In the genomic region with DNA sequence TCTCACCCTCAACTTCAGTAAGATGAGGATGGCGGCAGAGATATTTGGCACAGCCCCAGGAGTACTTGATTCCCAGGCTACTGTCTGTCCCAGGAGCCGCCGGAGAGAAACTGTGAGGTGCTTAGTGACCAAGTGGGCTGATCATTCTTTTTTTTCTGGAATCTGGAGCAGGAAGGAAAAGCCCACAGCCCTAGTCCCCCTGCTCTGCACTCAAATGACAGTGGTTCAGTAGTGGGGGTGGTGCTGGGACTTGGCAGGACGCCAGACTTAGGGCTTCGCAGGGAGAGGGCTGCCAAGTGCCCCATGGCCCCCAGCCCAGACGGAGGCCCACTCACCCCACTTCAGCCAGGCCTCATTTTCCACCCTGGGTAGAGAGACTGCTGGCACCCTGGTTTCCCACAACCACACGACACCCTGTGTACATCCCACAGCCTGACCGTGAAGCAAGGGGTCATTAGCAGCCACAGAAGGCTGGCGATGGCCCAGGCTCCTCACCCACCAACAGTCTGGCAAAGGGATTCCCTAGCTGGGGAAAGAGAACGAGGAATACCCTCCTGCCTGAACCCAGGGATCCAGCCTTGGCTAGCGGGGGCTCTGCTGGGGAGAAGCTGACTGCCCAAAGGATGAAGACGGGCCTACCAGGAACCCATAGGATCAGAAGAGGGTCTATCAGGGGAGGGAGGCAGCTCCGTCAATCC, we compare ENCODE assay signal across 7 mouse cellular contexts. TPM values are rescaled to one million over a fixed set of nuclear protein-coding genes. Genes with fewer than 3 reads are reported as not detected.
DNase-seq lines count a peak whose midpoint lies in the region; ATAC-seq and TF ChIP-seq lines count a peak whose summit lies in the region.

No protein-coding gene starts in this region.

- ATAC-seq in heart, embryonic 11.5 days (replicated peaks; ENCODE audit: insufficient number of reproducible peaks, low FRiP score, low TSS enrichment): no peak
- ATAC-seq in kidney, embryonic 16.5 days (ENCODE audit: low FRiP score, low TSS enrichment): peak; percentile 25
- no peak for ATAC-seq in liver, embryonic 14.5 days (ENCODE audit: insufficient read depth)

- no peak for TF ChIP-seq EP300 in liver, embryonic 14.5 days (IDR thresholded peaks at IDR 0.05; ENCODE audit: low read depth)

- peaks cover 0 to 11% of the 10 kb centered on the region in 2 experiments; a peak in 1 of 4 replicates for H3K4me1 ChIP-seq in ES-E14 (ENCODE audit: control insufficient read depth in 2 of 2, insufficient read depth in 2 of 2, low read length in 2 of 2, poor library complexity in 1 of 2)
- peaks cover 42% of the 10 kb centered on the region for H3K4me1 ChIP-seq in heart, embryonic 11.5 days (ENCODE audit: control insufficient read depth, insufficient read depth, low read length)
- H3K4me1 ChIP-seq in kidney, embryonic 16.5 days (ENCODE audit: insufficient read depth, low read length): peaks cover 43% of the 10 kb centered on the region
- H3K4me1 ChIP-seq in liver, embryonic 14.5 days (replicated peaks; ENCODE audit: control insufficient read depth in 2 of 2, insufficient read depth in 2 of 2, low read length in 1 of 2): peaks cover 31 to 50% of the 10 kb centered on the region in 2 experiments

- no peaks in the 10 kb centered on the region for H3K36me3 ChIP-seq in ES-E14 (ENCODE audit: control insufficient read depth, insufficient read depth, low read length, poor library complexity, severe bottlenecking)
- no peaks in the 10 kb centered on the region; the same call in 1 of the 2 replicates for H3K36me3 ChIP-seq in heart, embryonic 11.5 days (ENCODE audit: control insufficient read depth, insufficient read depth, low read length)
- peaks cover 8% of the 10 kb centered on the region for H3K36me3 ChIP-seq in kidney, embryonic 16.5 days (ENCODE audit: insufficient read depth, low read length)
- H3K36me3 ChIP-seq in liver, embryonic 14.5 days (replicated peaks; ENCODE audit: control insufficient read depth, insufficient read depth, low read depth): no peaks in the 10 kb centered on the region

- peak; percentile 29 to 31 for DNase-seq in B cell, adult 2 months
- no peak for DNase-seq in ES-E14 (ENCODE audit: low read depth, low spot score)
- DNase-seq in cerebellum, postnatal 14 days: peak; percentile 75 to 81
- DNase-seq in liver, embryonic 14.5 days (ENCODE audit: low read depth in 3 of 3, low spot score in 3 of 3): no peak
- DNase-seq in retina, postnatal 7 days (ENCODE audit: low read depth, low spot score): peak; percentile 21

- no peak overlapping the region for H3K9ac ChIP-seq in ES-E14 (ENCODE audit: insufficient read depth, low read depth, low read length, poor library complexity, severe bottlenecking)
- H3K9ac ChIP-seq in heart, embryonic 11.5 days (ENCODE audit: low read depth, low read length): peak overlapping the region; percentile 90
- peak overlapping the region; percentile 96 for H3K9ac ChIP-seq in kidney, embryonic 16.5 days (replicated peaks; ENCODE audit: low read length)
- peak overlapping the region; percentile 78 for H3K9ac ChIP-seq in liver, embryonic 14.5 days (replicated peaks)

- H3K27ac ChIP-seq in ES-E14 (ENCODE audit: insufficient read depth, low read depth, low read length, poor library complexity, severe bottlenecking): no peak overlapping the region
- H3K27ac ChIP-seq in heart, embryonic 11.5 days (ENCODE audit: low read depth, low read length): peak overlapping the region; percentile 85
- H3K27ac ChIP-seq in kidney, embryonic 16.5 days (ENCODE audit: low read length): peak overlapping the region; percentile 81
- H3K27ac ChIP-seq in liver, embryonic 14.5 days: no peak overlapping the region

- TF ChIP-seq CTCF in liver, embryonic 14.5 days (IDR thresholded peaks at IDR 0.05; ENCODE audit: low read depth): no peak

- H3K4me2 ChIP-seq in heart, embryonic 11.5 days: peak overlapping the region; percentile 79
- peak overlapping the region; percentile 75 for H3K4me2 ChIP-seq in kidney, embryonic 16.5 days (replicated peaks; ENCODE audit: low read depth, low read length)
- H3K4me2 ChIP-seq in liver, embryonic 14.5 days (ENCODE audit: low read depth): peak overlapping the region; percentile 97

- in situ Hi-C loops in ES-E14 (cut with MboI; ENCODE audit: low sequenced_read_pairs in 2 of 2, unreplicated experiment in 2 of 2): no loop called here

- peak overlapping the region; percentile 81 to 85 for H3K4me3 ChIP-seq in ES-E14 (ENCODE audit: insufficient read depth in 1 of 2, low read depth in 1 of 2, low read length in 2 of 2, poor library complexity in 1 of 2, severe bottlenecking in 1 of 2)
- peak overlapping the region; percentile 91 for H3K4me3 ChIP-seq in heart, embryonic 11.5 days (ENCODE audit: low read depth, low read length)
- peak overlapping the region; percentile 88 for H3K4me3 ChIP-seq in kidney, embryonic 16.5 days (ENCODE audit: low read length)
- H3K4me3 ChIP-seq in liver, embryonic 14.5 days (ENCODE audit: insufficient read depth in 1 of 2, low read depth in 2 of 2, low read length in 2 of 2): peak overlapping the region; percentile 74 to 75

- 4% methylated on average over 13 of the region's 13 CpGs for WGBS in heart, embryonic 11.5 days (ENCODE audit: insufficient replicate concordance)
- WGBS in kidney, embryonic 16.5 days: under 1% methylated on average over 13 of the region's 13 CpGs
- 14% methylated on average over 13 of the region's 13 CpGs for WGBS in liver, embryonic 14.5 days (ENCODE audit: insufficient replicate concordance)

- no peaks in the 10 kb centered on the region for H3K27me3 ChIP-seq in heart, embryonic 11.5 days (ENCODE audit: control insufficient read depth, insufficient read depth, low read length)
- no peaks in the 10 kb centered on the region for H3K27me3 ChIP-seq in kidney, embryonic 16.5 days (ENCODE audit: insufficient read depth, low read length)
- no peaks in the 10 kb centered on the region for H3K27me3 ChIP-seq in liver, embryonic 14.5 days (ENCODE audit: control insufficient read depth, insufficient read depth, low read length)

- no peaks in the 10 kb centered on the region for H3K9me3 ChIP-seq in ES-E14 (ENCODE audit: control insufficient read depth, insufficient read depth, low read depth, low read length)
- H3K9me3 ChIP-seq in heart, embryonic 11.5 days (replicated peaks; ENCODE audit: control insufficient read depth, low read length): no peaks in the 10 kb centered on the region
- H3K9me3 ChIP-seq in kidney, embryonic 16.5 days (ENCODE audit: low read length): no peaks in the 10 kb centered on the region
- no peaks in the 10 kb centered on the region for H3K9me3 ChIP-seq in liver, embryonic 14.5 days (ENCODE audit: control insufficient read depth, low read length)

TF ChIP-seq in ES-E14, 5 proteins besides CTCF, POLR2A, EP300 and RAD21:
- TF ChIP-seq ZNF384 (IDR thresholded peaks at IDR 0.05; ENCODE audit: low read depth, low read length): no peak
- TF ChIP-seq CHD2 (IDR thresholded peaks at IDR 0.05; ENCODE audit: low read depth, low read length): no peak
- no peak for TF ChIP-seq ZC3H11A (IDR thresholded peaks at IDR 0.05; ENCODE audit: borderline replicate concordance, low read depth, low read length)
- no peak for TF ChIP-seq MAFK (IDR thresholded peaks at IDR 0.05; ENCODE audit: insufficient read depth, low read depth, low read length)
- TF ChIP-seq HCFC1 (IDR thresholded peaks at IDR 0.05; ENCODE audit: borderline replicate concordance, insufficient read depth, low read length): no peak

RNA-seq across cellular contexts. Expression of a gene that starts 0.9 kb away (rescaled TPM):
- total RNA-seq in ES-E14 (2012; rRNA removed): 14.9 and 18.6 TPM in 2 replicates
- 26.7 and 28.8 TPM in 2 replicates for polyA plus RNA-seq in heart, embryonic 11.5 days (2014; fragmentation: Nextera tagmentation; extraction: Ambion mirVana)
- 28.4 and 31.3 TPM in 2 replicates for polyA plus RNA-seq in kidney, embryonic 16.5 days (2015; fragmentation: Nextera tagmentation; extraction: Ambion mirVana)
- 8.3 and 10.1 TPM in 2 replicates for polyA plus RNA-seq in liver, embryonic 14.5 days (2012; rRNA removed)
- polyA plus RNA-seq in liver, embryonic 14.5 days (2014; fragmentation: Nextera tagmentation; extraction: Ambion mirVana): 5.4 and 7.2 TPM in 2 replicates

RNA-seq across cellular contexts. Expression of a gene that starts 40.9 kb away (rescaled TPM):
- total RNA-seq in ES-E14 (2012; rRNA removed): 13.3 and 28.1 TPM in 2 replicates
- 2.8 and 3.3 TPM in 2 replicates for polyA plus RNA-seq in heart, embryonic 11.5 days (2014; fragmentation: Nextera tagmentation; extraction: Ambion mirVana)
- 36.3 and 38.9 TPM in 2 replicates for polyA plus RNA-seq in kidney, embryonic 16.5 days (2015; fragmentation: Nextera tagmentation; extraction: Ambion mirVana)
- 12.1 and 15.8 TPM in 2 replicates for polyA plus RNA-seq in liver, embryonic 14.5 days (2012; rRNA removed)
- 9.9 and 11.4 TPM in 2 replicates for polyA plus RNA-seq in liver, embryonic 14.5 days (2014; fragmentation: Nextera tagmentation; extraction: Ambion mirVana)

RNA-seq across cellular contexts. Expression of a gene that starts 54.2 kb away (rescaled TPM):
- 9.9 and 14.7 TPM in 2 replicates for total RNA-seq in ES-E14 (2012; rRNA removed)
- polyA plus RNA-seq in heart, embryonic 11.5 days (2014; fragmentation: Nextera tagmentation; extraction: Ambion mirVana): 8.1 and 10.7 TPM in 2 replicates
- polyA plus RNA-seq in kidney, embryonic 16.5 days (2015; fragmentation: Nextera tagmentation; extraction: Ambion mirVana): 26.0 and 30.7 TPM in 2 replicates
- polyA plus RNA-seq in liver, embryonic 14.5 days (2012; rRNA removed): 3.8 and 4.6 TPM in 2 replicates
- polyA plus RNA-seq in liver, embryonic 14.5 days (2014; fragmentation: Nextera tagmentation; extraction: Ambion mirVana): 3.2 and 3.4 TPM in 2 replicates

RNA-seq across cellular contexts. Expression of a gene that starts 56.8 kb away (rescaled TPM):
- total RNA-seq in ES-E14 (2012; rRNA removed): 19.4 and 21.2 TPM in 2 replicates
- polyA plus RNA-seq in heart, embryonic 11.5 days (2014; fragmentation: Nextera tagmentation; extraction: Ambion mirVana): 9.0 and 9.8 TPM in 2 replicates
- 28.2 and 30.9 TPM in 2 replicates for polyA plus RNA-seq in kidney, embryonic 16.5 days (2015; fragmentation: Nextera tagmentation; extraction: Ambion mirVana)
- 5.1 and 5.8 TPM in 2 replicates for polyA plus RNA-seq in liver, embryonic 14.5 days (2012; rRNA removed)
- 4.5 and 5.2 TPM in 2 replicates for polyA plus RNA-seq in liver, embryonic 14.5 days (2014; fragmentation: Nextera tagmentation; extraction: Ambion mirVana)

Comparison
In these comparisons a context has a peak if more than half of its experiments do, and no peak if none do; other contexts are left out.
1. DNase-seq: peak in B cell, adult 2 months (2 of 2), cerebellum, postnatal 14 days (2 of 2) and retina, postnatal 7 days (single experiment); none in ES-E14 (single experiment) and liver, embryonic 14.5 days (0 of 3).
2. H3K27ac ChIP-seq: peak in heart, embryonic 11.5 days (single experiment) and kidney, embryonic 16.5 days (single experiment); none in ES-E14 (single experiment) and liver, embryonic 14.5 days (single experiment).
3. Peak in every context shown above with its lines, with median percentiles within 50 percentile points of each other: H3K4me3 ChIP-seq and H3K4me2 ChIP-seq.